Comparison of ENCODE assay signal across 21 mouse cellular contexts in genomic region chr10:109973483-109973882, GRCm38 (mm10).
DNase-seq lines count a peak whose midpoint lies in the region; ATAC-seq and TF ChIP-seq lines count a peak whose summit lies in the region.
"Had no signal": no experiment of that assay in that cellular context is flagged by ENCODE, and none has a peak within 500 bp of the region (broad histone marks: within the 10 kb centered on the region; RNA-seq: fewer than 3 reads in every experiment).

No protein-coding gene starts in this region.

- no peaks in the 10 kb centered on the region for H3K36me3 ChIP-seq in limb, embryonic 14.5 days (ENCODE audit: control insufficient read depth, insufficient read depth, low read length)
- no peaks in the 10 kb centered on the region for H3K36me3 ChIP-seq in limb, embryonic 10.5 days
- H3K36me3 ChIP-seq in intestine, postnatal 0 days (ENCODE audit: control insufficient read depth, insufficient read depth), result no peaks in the 10 kb centered on the region
- H3K36me3 ChIP-seq: hindbrain, embryonic 10.5 days; hindbrain, embryonic 13.5 days had no signal

- no peak overlapping the region for H3K9ac ChIP-seq in limb, embryonic 14.5 days (ENCODE audit: low read depth, low read length, severe bottlenecking)
- no peak overlapping the region for H3K9ac ChIP-seq in intestine, postnatal 0 days (ENCODE audit: low read depth, low read length)
- H3K9ac ChIP-seq: forebrain, postnatal 0 days; hindbrain, embryonic 13.5 days had no signal

- ATAC-seq in limb, embryonic 14.5 days (ENCODE audit: low FRiP score, low read depth), result no peak
- peak; percentile 99 for ATAC-seq in intestine, postnatal 0 days
- ATAC-seq: CD4-positive, CD25-positive, alpha-beta regulatory T cell, adult 4 months; forebrain, postnatal 0 days; hindbrain, postnatal 0 days; inflammation-experienced regulatory T-cells, adult 6 months had no signal

- no peak for TF ChIP-seq CTCF in intestine, postnatal 0 days (IDR thresholded peaks at IDR 0.05; ENCODE audit: low read depth)

- DNase-seq in limb, embryonic 14.5 days (ENCODE audit: low spot score), result peak; percentile 9
- no peak for DNase-seq in limb, embryonic 10.5 days (ENCODE audit: low spot score)
- peak; percentile 11 for DNase-seq in fat pad, adult 2 months (ENCODE audit: extremely low read depth, low read depth, low spot score)
- peak; percentile 14 for DNase-seq in gonadal fat pad, adult 2 months (ENCODE audit: low read depth)
- DNase-seq in cerebellum, adult 11 months, result no peak
- DNase-seq: adrenal gland, adult 2 months; adrenal gland, postnatal 14 days; cerebellum, adult 11-12 months; cerebellum, adult 8-10 months; cerebellum, postnatal 14 days; forebrain, postnatal 0 days; gastrocnemius, postnatal 25 days; heart, postnatal 10 days; heart, postnatal 36 days had no signal

- H3K27me3 ChIP-seq in limb, embryonic 14.5 days (ENCODE audit: control insufficient read depth, insufficient read depth, low read length), result no peaks in the 10 kb centered on the region
- H3K27me3 ChIP-seq in limb, embryonic 10.5 days (ENCODE audit: low read depth, poor library complexity, severe bottlenecking), result no peaks in the 10 kb centered on the region
- H3K27me3 ChIP-seq in intestine, postnatal 0 days (replicated peaks; ENCODE audit: control insufficient read depth, insufficient read depth, low read length), result no peaks in the 10 kb centered on the region
- H3K27me3 ChIP-seq: hindbrain, embryonic 13.5 days had no signal

- WGBS in limb, embryonic 14.5 days, result 37% methylated on average over 3 of the region's 3 CpGs
- 68% methylated on average over 3 of the region's 3 CpGs for WGBS in limb, embryonic 10.5 days
- WGBS in intestine, postnatal 0 days, result 18% methylated on average over 3 of the region's 3 CpGs

- no peak overlapping the region for H3K4me3 ChIP-seq in limb, embryonic 14.5 days (replicated peaks; ENCODE audit: low read length)
- H3K4me3 ChIP-seq in limb, embryonic 10.5 days, result no peak overlapping the region
- H3K4me3 ChIP-seq in intestine, postnatal 0 days (ENCODE audit: low read depth, low read length), result no peak overlapping the region
- H3K4me3 ChIP-seq: hindbrain, embryonic 10.5 days; hindbrain, embryonic 13.5 days had no signal

- no peak overlapping the region for H3K4me2 ChIP-seq in limb, embryonic 14.5 days (replicated peaks; ENCODE audit: low read depth, low read length, severe bottlenecking)
- H3K4me2 ChIP-seq in intestine, postnatal 0 days (replicated peaks; ENCODE audit: low read depth), result no peak overlapping the region
- H3K4me2 ChIP-seq: heart, embryonic 11.5 days; hindbrain, embryonic 13.5 days had no signal

- no peak overlapping the region for H3K27ac ChIP-seq in limb, embryonic 14.5 days (replicated peaks; ENCODE audit: low read depth, low read length)
- no peak overlapping the region for H3K27ac ChIP-seq in limb, embryonic 10.5 days
- H3K27ac ChIP-seq in intestine, postnatal 0 days (ENCODE audit: low read depth, low read length), result no peak overlapping the region
- H3K27ac ChIP-seq: hindbrain, embryonic 10.5 days; hindbrain, embryonic 13.5 days; hindbrain, postnatal 0 days had no signal

- no peak for TF ChIP-seq POLR2A in limb, embryonic 14.5 days (IDR thresholded peaks at IDR 0.05; ENCODE audit: borderline replicate concordance, extremely low read depth, insufficient read depth, insufficient read length)

- H3K4me1 ChIP-seq in limb, embryonic 14.5 days (ENCODE audit: control insufficient read depth, insufficient read depth, low read length), result no peaks in the 10 kb centered on the region
- no peaks in the 10 kb centered on the region for H3K4me1 ChIP-seq in limb, embryonic 10.5 days
- no peaks in the 10 kb centered on the region for H3K4me1 ChIP-seq in intestine, postnatal 0 days (replicated peaks; ENCODE audit: control insufficient read depth, insufficient read depth, low read length)
- H3K4me1 ChIP-seq: hindbrain, embryonic 10.5 days; hindbrain, embryonic 13.5 days had no signal

- H3K9me3 ChIP-seq in limb, embryonic 14.5 days (ENCODE audit: control insufficient read depth, low read length), result no peaks in the 10 kb centered on the region
- H3K9me3 ChIP-seq in limb, embryonic 10.5 days (replicated peaks), result no peaks in the 10 kb centered on the region
- no peaks in the 10 kb centered on the region for H3K9me3 ChIP-seq in intestine, postnatal 0 days (ENCODE audit: control insufficient read depth)
- H3K9me3 ChIP-seq: hindbrain, embryonic 10.5 days; hindbrain, embryonic 13.5 days had no signal

Comparison
In these comparisons a context has a peak if more than half of its experiments do, and no peak if none do; other contexts are left out.
1. DNase-seq: peak in limb, embryonic 14.5 days (single experiment), fat pad, adult 2 months (single experiment) and gonadal fat pad, adult 2 months (single experiment); none in limb, embryonic 10.5 days (single experiment) and cerebellum, adult 11 months (single experiment).